Mouse (Mus musculus) c-Kit-positive CD71-positive TER-119-positive erythroid progenitor cells, embryonic 14.5 days (primary cell): ENCODE measurements around the gene Mup22.
"Not testable (repeated sequence)": the region's sequence is repeated elsewhere in the genome, so short reads cannot be mapped to it uniquely, and the experiment has no call there.

Experiments used
- DNase-seq: peaks from one replicate; pipeline ENCODE4 v3.0.0-alpha.2; 2013; ENCODE audit warnings: low spot score

Mup22 gene

DNA sequence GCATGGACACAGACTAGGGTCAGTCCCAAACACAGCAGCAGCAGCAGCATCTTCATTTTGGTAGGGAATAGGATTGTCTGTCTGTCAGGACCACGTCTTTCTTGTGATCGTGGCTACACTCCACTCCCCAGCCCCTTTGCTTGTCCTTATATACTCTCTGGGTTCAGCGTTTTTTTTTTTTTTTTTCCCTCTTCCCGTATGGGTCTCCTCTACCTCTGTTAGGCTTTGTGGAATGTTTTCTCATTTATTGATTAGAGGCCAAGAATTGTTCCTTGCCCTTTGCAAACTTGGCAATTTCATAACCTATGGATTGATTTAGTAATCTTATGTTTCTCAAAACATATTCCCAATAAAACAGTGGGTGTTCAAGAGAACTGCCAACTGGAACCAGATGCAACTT lies at the start of gene Mup22:
Gene Mup22, minus strand, starts transcription at position 101 of the 400 bp plus-strand sequence.
- not testable (repeated sequence) for DNase-seq

DNA sequence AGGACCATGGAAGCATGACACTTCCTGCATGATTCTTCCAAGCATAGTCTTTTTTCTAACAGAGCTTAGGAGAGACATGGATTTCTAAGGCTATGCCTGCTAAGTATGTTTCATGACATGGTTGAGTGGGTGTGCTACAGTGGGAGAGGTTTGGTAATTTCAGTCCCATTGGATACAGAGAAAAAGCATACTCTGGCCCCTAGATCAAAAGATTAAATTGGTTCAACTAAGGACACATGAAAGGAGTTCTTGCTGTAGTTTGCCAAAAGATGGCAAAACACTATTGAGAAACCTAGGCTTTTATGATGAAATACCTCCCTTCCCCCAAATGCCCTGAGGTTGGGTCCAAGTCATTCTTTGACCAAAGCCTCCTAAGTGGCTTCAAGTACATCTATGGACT lies 19.6 kb upstream of the Mup22 start:
- DNase-seq: not testable (repeated sequence)
